Mouse (Mus musculus) MEL (cell line): ENCODE measurements at regions not wholly inside any gene's neighbourhood (a gene's known extent, or its start where the extent isn't known, plus 50 kb on each side); places are given as distances from the start of the nearest gene placed in this dataset.

ENCODE experiments used
- DNase-seq: peaks from one replicate; pipeline ENCODE4 v3.0.0; 2011; ENCODE audit warnings: low read depth, low spot score
- H3K27ac ChIP-seq: 2 replicates; pipeline ENCODE4 v1.5.1; 2012; ENCODE audit warnings: low read depth, mild to moderate bottlenecking, control low read depth, low read length, moderate library complexity; ENCODE audit not compliant: control insufficient read depth
- H3K27me3 ChIP-seq, 2 experiments: fragments of 150-350 bp in 1 of 2; sonication (generic) in 1 of 2; 2 replicates each; pipeline ENCODE4 v1.6.1; 2012; ENCODE audit warnings: low read length in 2 of 2, mild to moderate bottlenecking in 2 of 2, improper control_type of control experiment in 1 of 2, moderate library complexity in 1 of 2; ENCODE audit not compliant: insufficient read depth in 2 of 2, control insufficient read depth in 1 of 2
- H3K36me3 ChIP-seq, 2 experiments: 2 replicates each; pipeline ENCODE4 v1.6.1; 2012 to 2014; ENCODE audit warnings: low read length in 2 of 2, improper control_type of control experiment in 1 of 2, inconsistent platforms in 1 of 2, mild to moderate bottlenecking in 1 of 2; ENCODE audit not compliant: insufficient read depth in 2 of 2, control insufficient read depth in 1 of 2
- H3K4me1 ChIP-seq, 2 experiments: fragments of 150-350 bp in 1 of 2; sonication (generic) in 1 of 2; 2 replicates each; pipeline ENCODE4 v1.6.1; 2012; ENCODE audit warnings: low read length in 2 of 2, improper control_type of control experiment in 1 of 2, mild to moderate bottlenecking in 1 of 2; ENCODE audit not compliant: insufficient read depth in 2 of 2, control insufficient read depth in 1 of 2
- H3K4me3 ChIP-seq, 2 experiments: fragments of 150-350 bp in 1 of 2; sonication (generic) in 1 of 2; 2 replicates each; pipeline ENCODE4 v1.5.1; 2012; ENCODE audit warnings: low read depth in 2 of 2, low read length in 2 of 2, mild to moderate bottlenecking in 2 of 2, moderate library complexity in 2 of 2, control low read depth in 1 of 2, improper control_type of control experiment in 1 of 2; ENCODE audit not compliant: control insufficient read depth in 1 of 2, insufficient read depth in 1 of 2
- H3K79me2 ChIP-seq: 2 replicates; pipeline ENCODE4 v1.6.1; 2012; ENCODE audit warnings: mild to moderate bottlenecking, low read length, moderate library complexity; ENCODE audit not compliant: control insufficient read depth, poor library complexity, insufficient read depth
- H3K9ac ChIP-seq: 2 replicates; pipeline ENCODE4 v1.6.1; 2012; ENCODE audit warnings: low read depth, mild to moderate bottlenecking, control low read depth, low read length, moderate library complexity; ENCODE audit not compliant: control insufficient read depth, poor library complexity, severe bottlenecking
- H3K9me3 ChIP-seq: fragments of 150-350 bp; sonication (generic); replicated peaks from 2 replicates; pipeline ENCODE4 v1.6.1; 2012; ENCODE audit warnings: mild to moderate bottlenecking, low read length, improper control_type of control experiment, moderate library complexity; ENCODE audit not compliant: insufficient read depth
- BHLHE40 ChIP-seq: IDR thresholded peaks from 2 replicates; pipeline ENCODE4 v1.6.1; 2012; ENCODE audit warnings: low read depth, mild to moderate bottlenecking, inconsistent platforms, low read length, improper control_type of control experiment, borderline replicate concordance
- CHD1 ChIP-seq: IDR thresholded peaks from 2 replicates; pipeline ENCODE4 v1.6.1; 2012; ENCODE audit warnings: low read depth, mild to moderate bottlenecking, inconsistent platforms, low read length, improper control_type of control experiment
- CHD2 ChIP-seq: IDR thresholded peaks from 2 replicates; pipeline ENCODE4 v1.6.1; 2011; ENCODE audit warnings: low read length, improper control_type of control experiment
- CTCF ChIP-seq, 3 experiments: IDR thresholded peaks in 2 of 3; conservative IDR thresholded peaks in 1 of 3; 2 replicates each; pipeline ENCODE4 v1.5.1; 2011 to 2012; ENCODE audit warnings: low read length in 3 of 3, low read depth in 2 of 3, mild to moderate bottlenecking in 2 of 3, improper control_type of control experiment in 1 of 3, inconsistent platforms in 1 of 3, mixed read lengths in 1 of 3, moderate library complexity in 1 of 3; ENCODE audit not compliant: control insufficient read depth in 1 of 3, insufficient read depth in 1 of 3, poor library complexity in 1 of 3, severe bottlenecking in 1 of 3
- E2F4 ChIP-seq: IDR thresholded peaks from 2 replicates; pipeline ENCODE4 v1.6.1; 2011; ENCODE audit warnings: low read depth, low read length, improper control_type of control experiment, borderline replicate concordance
- ELF1 ChIP-seq: IDR thresholded peaks from 2 replicates; pipeline ENCODE4 v1.6.1; 2014; ENCODE audit warnings: low read depth, mild to moderate bottlenecking, inconsistent platforms, low read length, improper control_type of control experiment, moderate library complexity
- EP300 ChIP-seq, 2 experiments: IDR thresholded peaks; 2 replicates each; pipeline ENCODE4 v1.6.1; 2011; ENCODE audit warnings: improper control_type of control experiment in 2 of 2, low read length in 2 of 2, low read depth in 1 of 2, mild to moderate bottlenecking in 1 of 2
- ETS1 ChIP-seq: IDR thresholded peaks from 2 replicates; pipeline ENCODE4 v1.6.1; 2012; ENCODE audit warnings: low read depth, mild to moderate bottlenecking, inconsistent platforms, low read length, improper control_type of control experiment, moderate library complexity
- HCFC1 ChIP-seq: IDR thresholded peaks from 2 replicates; pipeline ENCODE4 v1.6.1; 2012; ENCODE audit warnings: low read depth, mild to moderate bottlenecking, inconsistent platforms, low read length, improper control_type of control experiment, moderate library complexity
- JUND ChIP-seq: IDR thresholded peaks from 2 replicates; pipeline ENCODE4 v1.6.1; 2011; ENCODE audit warnings: low read depth, mild to moderate bottlenecking, improper control_type of control experiment, low read length
- MAFK ChIP-seq: IDR thresholded peaks from 2 replicates; pipeline ENCODE4 v1.6.1; 2011; ENCODE audit warnings: low read depth, mild to moderate bottlenecking, low read length, improper control_type of control experiment, borderline replicate concordance
- MAX ChIP-seq: IDR thresholded peaks from 2 replicates; pipeline ENCODE4 v1.6.1; 2011; ENCODE audit warnings: low read length, improper control_type of control experiment
- MEF2A ChIP-seq: IDR thresholded peaks from 2 replicates; pipeline ENCODE4 v1.6.1; 2014; ENCODE audit warnings: low read depth, mild to moderate bottlenecking, inconsistent platforms, low read length, improper control_type of control experiment; ENCODE audit not compliant: poor library complexity, insufficient replicate concordance, severe bottlenecking; ENCODE audit errors: extremely low read depth
- MYB ChIP-seq: IDR thresholded peaks from 2 replicates; pipeline ENCODE4 v1.6.1; 2011; ENCODE audit warnings: mild to moderate bottlenecking, low read depth, low read length, improper control_type of control experiment
- MYC ChIP-seq: IDR thresholded peaks from 2 replicates; pipeline ENCODE4 v1.6.1; 2011; ENCODE audit warnings: low read depth, mild to moderate bottlenecking, low read length, improper control_type of control experiment, moderate library complexity
- POLR2A ChIP-seq, 2 experiments: IDR thresholded peaks; 2 replicates each; pipeline ENCODE4 v1.6.1; 2011 to 2012; ENCODE audit warnings: low read length in 2 of 2, mild to moderate bottlenecking in 2 of 2, control low read depth in 1 of 2, improper control_type of control experiment in 1 of 2, low read depth in 1 of 2, moderate library complexity in 1 of 2; ENCODE audit not compliant: control insufficient read depth in 1 of 2, insufficient read depth in 1 of 2, poor library complexity in 1 of 2
- POLR2AphosphoS2 ChIP-seq: IDR thresholded peaks from 2 replicates; pipeline ENCODE4 v1.6.1; 2011; ENCODE audit warnings: low read length, improper control_type of control experiment
- POLR2AphosphoS5 ChIP-seq: IDR thresholded peaks from 2 replicates; pipeline ENCODE4 v1.6.1; 2012; ENCODE audit warnings: low read depth, borderline replicate concordance, mild to moderate bottlenecking, inconsistent platforms, low read length, moderate library complexity, mixed read lengths
- RAD21 ChIP-seq: IDR thresholded peaks from 2 replicates; pipeline ENCODE4 v1.6.1; 2011; ENCODE audit warnings: mild to moderate bottlenecking, low read depth, low read length, improper control_type of control experiment
- RCOR1 ChIP-seq: IDR thresholded peaks from 2 replicates; pipeline ENCODE4 v1.6.1; 2012; ENCODE audit warnings: low read depth, mild to moderate bottlenecking, inconsistent platforms, low read length, improper control_type of control experiment
- TCF12 ChIP-seq: IDR thresholded peaks from 2 replicates; pipeline ENCODE4 v1.6.1; 2014; ENCODE audit warnings: low read depth, mild to moderate bottlenecking, inconsistent platforms, low read length, improper control_type of control experiment, moderate library complexity
- USF1 ChIP-seq: IDR thresholded peaks from 2 replicates; pipeline ENCODE4 v1.6.1; 2014; ENCODE audit warnings: low read depth, mild to moderate bottlenecking, inconsistent platforms, low read length, improper control_type of control experiment, moderate library complexity
- ZKSCAN1 ChIP-seq: IDR thresholded peaks from 2 replicates; pipeline ENCODE4 v1.6.1; 2012; ENCODE audit warnings: low read depth, mild to moderate bottlenecking, inconsistent platforms, low read length, improper control_type of control experiment, moderate library complexity
- ZNF384 ChIP-seq: IDR thresholded peaks from 2 replicates; pipeline ENCODE4 v1.6.1; 2012; ENCODE audit warnings: low read depth, mild to moderate bottlenecking, inconsistent platforms, low read length, improper control_type of control experiment

DNA sequence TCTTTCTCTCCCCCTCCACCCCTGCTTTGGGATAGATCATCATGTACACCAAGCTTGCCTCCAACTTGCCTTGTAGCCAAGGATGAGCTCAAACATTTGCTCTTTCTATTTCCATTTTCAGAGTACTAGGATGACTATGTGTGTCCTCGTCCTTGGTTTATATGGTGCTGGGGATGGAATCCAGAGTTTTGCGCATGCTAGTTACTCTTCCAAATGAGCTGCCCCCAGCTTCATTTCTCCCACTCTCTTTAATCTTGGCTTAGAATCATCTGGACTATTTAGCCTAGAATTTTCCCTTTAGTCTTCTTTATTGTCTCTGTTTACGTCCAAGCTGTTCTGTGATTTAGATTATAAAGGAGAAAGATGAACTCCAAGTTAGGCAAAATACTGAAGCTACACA, 349.2 kb downstream of the Nucb2 start:
- no peak for TF ChIP-seq EP300 (IDR thresholded peaks at IDR 0.05; ENCODE audit: low read depth in 1 of 2, low read length in 2 of 2)
- no peak for TF ChIP-seq RCOR1
- no peak for TF ChIP-seq MYC
- no peak for TF ChIP-seq JUND
- TF ChIP-seq HCFC1: no peak
- no peak for TF ChIP-seq MYB
- no peak for TF ChIP-seq MAFK
- TF ChIP-seq CTCF (IDR thresholded peaks at IDR 0.05 in 2 of 3, conservative IDR thresholded peaks at IDR 0.05 in 1 of 3; ENCODE audit: control insufficient read depth in 1 of 3, insufficient read depth in 1 of 3, low read depth in 2 of 3, low read length in 3 of 3, poor library complexity in 1 of 3, severe bottlenecking in 1 of 3): no peak
- TF ChIP-seq MEF2A: no peak
- TF ChIP-seq MAX: no peak
- TF ChIP-seq POLR2A (IDR thresholded peaks at IDR 0.05; ENCODE audit: control insufficient read depth in 1 of 2, insufficient read depth in 1 of 2, low read depth in 1 of 2, low read length in 2 of 2, poor library complexity in 1 of 2): no peak
- no peak for TF ChIP-seq E2F4
- TF ChIP-seq ELF1: no peak
- no peak for TF ChIP-seq TCF12
- no peaks in the 10 kb centered on the region for H3K27me3 ChIP-seq

DNA sequence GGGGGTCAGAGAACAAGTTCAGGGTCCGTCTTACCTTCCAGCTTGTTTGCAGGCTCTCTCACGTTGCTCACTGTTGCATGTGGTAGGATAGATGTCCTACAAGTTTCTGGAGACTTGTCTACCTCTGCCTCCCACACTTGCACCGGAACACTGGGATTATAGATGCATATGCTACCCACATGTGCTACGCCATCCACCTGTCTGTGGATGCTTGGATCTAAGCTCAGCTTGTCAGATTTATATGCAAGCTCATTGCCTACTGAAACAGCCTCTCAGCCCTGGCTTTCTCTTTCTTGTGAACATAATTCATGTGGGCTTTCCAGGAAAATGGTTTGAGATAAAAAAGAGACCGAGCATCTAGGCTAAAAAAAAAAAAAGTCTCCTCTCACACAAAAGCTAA, 353.0 kb downstream of the Nucb2 start:
- H3K27ac ChIP-seq: no peak overlapping the region
- no peaks in the 10 kb centered on the region for H3K4me1 ChIP-seq
- H3K9ac ChIP-seq: no peak overlapping the region
- H3K79me2 ChIP-seq: no peaks in the 10 kb centered on the region
- no peaks in the 10 kb centered on the region; a peak in 1 of 4 replicates for H3K27me3 ChIP-seq
- no peaks in the 10 kb centered on the region for H3K36me3 ChIP-seq
- no peak for DNase-seq
- H3K4me3 ChIP-seq: no peak overlapping the region
- no peaks in the 10 kb centered on the region for H3K9me3 ChIP-seq
- TF ChIP-seq RAD21 (no peak), MAFK (no peak), ZKSCAN1 (no peak), POLR2AphosphoS5 (no peak), POLR2AphosphoS2 (no peak), ZNF384 (no peak), CHD1 (no peak), CHD2 (no peak), BHLHE40 (no peak), MEF2A (no peak), JUND (no peak), USF1 (no peak), ETS1 (no peak), MAX (no peak)

More for the DNA sequence above, 349.2 kb downstream of the Nucb2 start:
- DNase-seq: no peak
- Histone ChIP-seq H3K27ac (no peak overlapping the region), H3K79me2 (no peaks in the 10 kb centered on the region), H3K9me3 (no peaks in the 10 kb centered on the region), H3K4me1 (no peaks in the 10 kb centered on the region), H3K36me3 (no peaks in the 10 kb centered on the region), H3K4me3 (no peak overlapping the region), H3K9ac (no peak overlapping the region)
